Mouse (Mus musculus) splenic B cell, adult 2 months (primary cell): ENCODE measurements around the gene Pias3.
"Not testable (repeated sequence)": the region's sequence is repeated elsewhere in the genome, so short reads cannot be mapped to it uniquely, and the experiment has no call there.

ENCODE experiments used
- DNase-seq: peaks from one replicate; pipeline ENCODE4 v3.0.0-alpha.2; 2011; ENCODE audit warnings: low read depth, low spot score
- H3K27me3 ChIP-seq: 2 replicates; pipeline ENCODE4 v1.6.1; 2012; ENCODE audit warnings: mild to moderate bottlenecking, low read length, moderate library complexity, mixed read lengths; ENCODE audit not compliant: control insufficient read depth, poor library complexity, insufficient read depth, severe bottlenecking
- H3K36me3 ChIP-seq: 2 replicates; pipeline ENCODE4 v1.6.1; 2012; ENCODE audit warnings: mild to moderate bottlenecking, low read length, moderate library complexity, mixed read lengths; ENCODE audit not compliant: control insufficient read depth, poor library complexity, insufficient read depth, severe bottlenecking

Pias3 gene

DNA sequence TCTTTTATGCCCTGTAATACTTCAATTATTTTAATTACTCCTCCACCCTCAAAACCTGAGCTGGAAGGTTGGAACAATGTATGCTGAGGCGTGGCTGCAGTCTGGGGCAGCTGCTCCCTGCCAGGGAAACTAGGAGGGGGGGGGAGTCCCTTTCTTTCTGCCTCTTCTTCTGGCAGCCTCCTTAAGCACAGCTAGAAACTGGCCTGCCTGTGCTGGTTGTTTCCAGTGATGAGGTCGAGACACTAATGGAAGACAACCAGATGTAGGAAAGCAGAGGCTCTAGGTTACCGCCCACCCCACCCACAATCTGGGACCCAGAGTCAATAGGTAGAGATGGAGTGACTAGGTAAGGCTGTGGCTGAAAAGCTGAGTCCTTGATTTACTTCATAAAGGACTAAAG, 20.5 kb upstream of the Pias3 start:
- Histone ChIP-seq H3K36me3 (no peaks in the 10 kb centered on the region), H3K27me3 (no peaks in the 10 kb centered on the region)
- DNase-seq, result no peak

DNA sequence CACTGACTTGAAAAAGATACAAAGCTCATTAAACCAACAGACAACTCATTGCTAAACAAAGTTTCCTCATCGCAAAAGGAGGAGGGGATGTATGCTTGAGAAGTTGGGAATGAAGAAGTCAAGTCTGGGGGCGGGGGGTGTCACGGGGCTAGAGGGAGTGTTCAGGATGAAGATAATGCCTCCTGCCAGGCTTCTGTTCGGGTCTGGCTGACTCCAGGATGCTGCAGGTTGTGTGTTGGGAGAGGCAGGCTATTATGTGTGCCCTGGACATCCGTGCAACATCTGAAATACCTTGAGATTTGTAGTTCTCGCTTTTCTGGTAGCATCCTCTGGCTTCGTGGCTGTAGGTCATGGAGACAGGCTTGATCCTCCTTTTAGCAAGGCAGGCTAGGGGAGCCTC, 17.7 kb upstream of the Pias3 start:
- no peak for DNase-seq
- no peaks in the 10 kb centered on the region for H3K27me3 ChIP-seq
- H3K36me3 ChIP-seq, result no peaks in the 10 kb centered on the region

DNA sequence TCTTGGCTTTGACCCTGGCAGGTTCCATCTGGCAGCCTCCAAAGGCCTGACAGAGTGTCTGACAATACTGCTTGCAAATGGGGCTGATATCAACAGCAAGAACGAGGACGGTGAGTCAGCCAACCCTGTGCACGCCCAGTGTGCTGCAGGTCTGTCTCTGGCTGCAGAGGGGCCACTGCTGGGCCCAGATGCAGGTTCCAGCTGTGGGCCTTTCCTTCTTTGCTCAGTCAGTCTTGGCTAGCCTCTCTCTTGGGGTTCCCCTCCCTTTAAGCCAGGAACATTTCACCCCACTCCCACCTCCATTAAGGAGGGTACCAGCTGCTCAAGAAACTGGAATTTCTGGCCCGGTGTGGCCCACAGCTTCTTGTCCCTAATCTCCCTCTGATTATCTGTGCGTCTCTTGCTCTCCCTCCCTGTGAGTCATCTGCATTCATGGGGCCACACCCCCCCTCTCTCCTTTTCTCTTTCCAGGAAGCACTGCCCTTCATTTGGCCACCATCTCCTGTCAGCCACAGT, 17.0 kb upstream of the Pias3 start:
- no peak for DNase-seq
- H3K36me3 ChIP-seq, result no peaks in the 10 kb centered on the region
- H3K27me3 ChIP-seq, result no peaks in the 10 kb centered on the region

- no peaks in the 10 kb centered on the region for H3K36me3 ChIP-seq
- DNase-seq, result no peak
- no peaks in the 10 kb centered on the region for H3K27me3 ChIP-seq
These were observed 15.8 kb upstream of the Pias3 start for GRCm38 (mm10) chr3:96680269-96680956.

DNA sequence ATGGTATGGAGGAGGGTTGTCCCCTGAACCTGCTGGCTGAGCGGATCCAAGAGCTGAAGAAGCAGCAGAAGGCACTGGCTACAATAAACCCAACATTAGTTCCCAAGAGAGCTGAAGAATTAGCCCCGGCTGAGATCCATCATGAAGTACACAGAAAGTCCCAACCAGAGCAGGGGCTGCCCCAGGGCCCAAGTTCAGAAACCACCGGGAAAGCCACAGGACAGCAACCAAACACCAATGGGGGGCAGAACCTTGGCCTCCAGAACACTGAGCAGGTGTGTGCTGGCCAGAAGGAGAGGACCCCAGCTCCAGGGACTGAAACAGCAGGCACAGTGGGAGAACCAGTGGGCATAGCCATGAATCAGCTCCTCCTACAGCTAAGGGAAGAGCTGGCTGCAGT, 12.7 kb upstream of the Pias3 start:
- no peak for DNase-seq
- Histone ChIP-seq H3K27me3 (no peaks in the 10 kb centered on the region), H3K36me3 (no peaks in the 10 kb centered on the region)

- Histone ChIP-seq H3K27me3 (no peaks in the 10 kb centered on the region), H3K36me3 (no peaks in the 10 kb centered on the region)
- DNase-seq, result no peak
These were observed 11.9 kb upstream of the Pias3 start for GRCm38 (mm10) chr3:96684151-96684821.

- Histone ChIP-seq H3K27me3 (no peaks in the 10 kb centered on the region), H3K36me3 (no peaks in the 10 kb centered on the region)
- DNase-seq, result no peak
These were observed 11.4 kb upstream of the Pias3 start for GRCm38 (mm10) chr3:96684822-96685156.

DNA sequence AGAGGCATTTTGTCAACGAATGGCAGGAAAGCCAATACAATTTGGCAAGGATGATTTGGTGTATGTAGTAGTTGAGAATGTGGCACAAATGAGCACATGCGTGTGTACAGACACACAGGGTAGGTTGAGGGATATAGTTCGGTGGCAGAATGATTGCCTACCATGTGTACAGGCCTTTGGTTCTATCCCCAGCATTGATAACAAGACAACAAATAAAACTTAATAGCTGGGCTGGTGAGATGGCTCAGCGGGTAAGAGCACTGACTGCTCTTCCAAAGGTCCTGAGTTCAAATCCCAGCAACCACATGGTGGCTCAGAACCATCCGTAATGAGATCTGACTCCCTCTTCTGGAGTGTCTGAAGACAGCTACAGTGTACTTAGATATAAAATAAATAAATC, 10.1 kb upstream of the Pias3 start:
- not testable (repeated sequence) for H3K27me3 ChIP-seq, DNase-seq, H3K36me3 ChIP-seq

GRCm38 (mm10) chr3:96688854-96689253, 7.3 kb upstream of the Pias3 start:
- Histone ChIP-seq H3K36me3 (no peaks in the 10 kb centered on the region), H3K27me3 (no peaks in the 10 kb centered on the region)
- DNase-seq, result no peak

- Histone ChIP-seq H3K27me3 (no peaks in the 10 kb centered on the region), H3K36me3 (no peaks in the 10 kb centered on the region)
- DNase-seq, result peak; percentile 45
These were observed 5.9 kb upstream of the Pias3 start for GRCm38 (mm10) chr3:96690298-96690697.

DNA sequence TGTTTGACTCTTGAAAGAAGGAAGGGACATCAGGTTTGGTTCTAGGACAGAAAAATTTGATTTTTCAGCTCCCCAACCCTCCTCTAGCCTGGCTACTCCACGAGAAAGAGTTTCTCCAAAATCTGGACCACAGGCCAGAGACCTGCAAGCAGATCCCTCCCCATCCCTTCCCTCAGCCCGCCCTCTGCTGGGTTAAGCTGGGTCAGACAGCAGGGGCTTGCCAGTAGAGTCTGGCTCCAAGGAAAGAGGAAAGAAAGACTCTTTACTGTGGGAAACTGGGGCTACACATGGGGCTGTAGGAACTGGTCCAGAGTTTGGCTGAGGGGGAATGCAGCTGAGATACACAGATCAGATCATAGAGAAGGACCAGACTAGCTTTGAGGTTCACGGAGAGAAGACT, 3.7 kb upstream of the Pias3 start:
- Histone ChIP-seq H3K27me3 (no peaks in the 10 kb centered on the region), H3K36me3 (no peaks in the 10 kb centered on the region)
- no peak for DNase-seq

- H3K36me3 ChIP-seq, result no peaks in the 10 kb centered on the region
- no peak for DNase-seq
- H3K27me3 ChIP-seq, result no peaks in the 10 kb centered on the region
These were observed 2.6 kb upstream of the Pias3 start for GRCm38 (mm10) chr3:96693579-96693978.

DNA sequence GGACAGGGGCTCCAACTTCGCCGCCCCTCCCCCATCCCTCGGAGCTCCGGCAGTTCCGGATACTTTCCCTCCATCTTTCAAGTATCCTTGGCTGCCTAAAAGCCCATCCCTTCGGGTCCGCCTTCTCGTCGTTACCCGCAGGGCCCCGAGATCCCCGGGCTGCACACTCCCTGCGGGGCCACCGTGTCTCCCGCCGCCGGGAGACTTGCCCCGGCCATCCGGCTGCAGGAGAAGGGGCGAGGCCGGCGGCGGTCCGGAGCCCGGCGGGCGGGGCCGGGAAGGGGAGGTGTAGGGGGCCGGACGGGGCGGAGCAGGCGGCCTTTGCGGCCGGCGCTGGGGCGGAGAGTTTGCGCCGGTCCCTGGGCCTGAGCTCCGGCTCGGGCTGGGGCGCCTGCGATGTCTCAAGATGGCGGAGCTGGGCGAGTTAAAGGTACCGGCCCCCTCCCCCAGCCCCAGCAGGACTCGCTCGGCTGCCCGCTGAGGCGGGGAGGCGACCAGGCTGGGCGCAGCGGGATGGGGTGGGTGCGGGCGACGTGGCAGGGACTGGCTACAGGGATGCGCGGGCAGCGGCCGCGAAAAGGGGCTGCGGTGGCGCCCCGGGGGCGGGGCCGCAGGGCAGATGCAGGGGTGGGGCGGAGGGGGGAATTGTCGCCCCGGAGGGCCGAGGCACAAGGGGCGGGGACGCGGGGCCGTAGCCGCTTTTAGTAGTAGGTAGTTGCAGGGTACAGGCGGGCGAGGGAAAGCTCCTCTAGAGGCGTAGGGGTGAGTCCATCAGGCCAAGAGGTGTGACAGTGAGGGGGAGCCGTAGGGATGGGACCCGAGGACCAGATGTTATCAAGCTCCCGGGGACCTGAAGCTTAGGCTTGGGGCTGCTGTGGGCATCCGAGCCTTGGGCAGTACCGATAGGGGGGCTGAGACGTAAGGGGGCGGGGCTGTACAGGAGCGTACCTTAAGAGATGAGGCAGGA, 865 bp downstream of the Pias3 start:
- no peaks in the 10 kb centered on the region for H3K27me3 ChIP-seq
- DNase-seq, result peak; percentile 88

GRCm38 (mm10) chr3:96698993-96699690, 3.0 kb downstream of the Pias3 start:
- no peaks in the 10 kb centered on the region for H3K36me3 ChIP-seq
- no peaks in the 10 kb centered on the region for H3K27me3 ChIP-seq

More for the DNA sequence above, 865 bp downstream of the Pias3 start:
- no peaks in the 10 kb centered on the region for H3K36me3 ChIP-seq

More at GRCm38 (mm10) chr3:96698993-96699690, 3.0 kb downstream of the Pias3 start:
- DNase-seq, result no peak
